8 mouse cellular contexts compared by ENCODE assay signal in genomic region chr1:151250529-151251193, GRCm38 (mm10). TPM values are rescaled to one million over a fixed set of nuclear protein-coding genes. Genes with fewer than 3 reads are reported as not detected.
DNase-seq lines count a peak whose midpoint lies in the region; ATAC-seq lines count a peak whose summit lies in the region.

No protein-coding gene starts in this region.

- H3K36me3 ChIP-seq in heart, embryonic 15.5 days = no peaks in the 10 kb centered on the region
- no peaks in the 10 kb centered on the region for H3K36me3 ChIP-seq in liver, embryonic 13.5 days

- H3K4me3 ChIP-seq in heart, embryonic 15.5 days = no peak overlapping the region
- peak overlapping the region; percentile 3; the same call in 1 of the 2 replicates for H3K4me3 ChIP-seq in liver, embryonic 13.5 days (replicated peaks)

- H3K4me1 ChIP-seq in heart, embryonic 15.5 days (replicated peaks) = peaks cover 8% of the 10 kb centered on the region
- peaks cover 22% of the 10 kb centered on the region for H3K4me1 ChIP-seq in liver, embryonic 13.5 days (replicated peaks)

- no peaks in the 10 kb centered on the region for H3K27me3 ChIP-seq in heart, embryonic 15.5 days
- H3K27me3 ChIP-seq in liver, embryonic 13.5 days = no peaks in the 10 kb centered on the region

- H3K4me2 ChIP-seq in heart, embryonic 15.5 days = peak overlapping the region; percentile 37
- peak overlapping the region; percentile 35 for H3K4me2 ChIP-seq in liver, embryonic 13.5 days

- ATAC-seq in heart, embryonic 15.5 days (replicated peaks; ENCODE audit: insufficient number of reproducible peaks, insufficient read depth, low FRiP score, low read depth) = 0 out of 2 replicates have a peak, but pooled peaks have one; percentile 53
- ATAC-seq in liver, embryonic 13.5 days (ENCODE audit: low read depth) = peak; percentile 50; the same call in 1 of the 2 replicates

- H3K9me3 ChIP-seq in heart, embryonic 15.5 days (replicated peaks) = no peaks in the 10 kb centered on the region
- no peaks in the 10 kb centered on the region for H3K9me3 ChIP-seq in liver, embryonic 13.5 days (replicated peaks)

- 47% methylated on average over 18 of the region's 18 CpGs for WGBS in heart, embryonic 15.5 days
- 35% methylated on average over 18 of the region's 18 CpGs for WGBS in liver, embryonic 13.5 days (ENCODE audit: insufficient replicate concordance)

- H3K27ac ChIP-seq in heart, embryonic 15.5 days = peak overlapping the region; percentile 35
- 0 out of 2 replicates have a peak overlapping the region, but pooled peaks have one; percentile 43 for H3K27ac ChIP-seq in liver, embryonic 13.5 days

- DNase-seq in layer of hippocampus, adult 11-12 months (ENCODE audit: low spot score) = peak; percentile 66
- DNase-seq in layer of hippocampus, postnatal 25 days (ENCODE audit: extremely low spot score in 1 of 2, low spot score in 1 of 2) = no peak
- peak; percentile 33 for DNase-seq in embryo, embryonic 11 days
- peak; percentile 63 for DNase-seq in kidney, postnatal 10 days
- DNase-seq in liver, embryonic 13.5 days = peak; percentile 13
- peak; percentile 47 to 48 for DNase-seq in natural killer cell, adult 2 months (ENCODE audit: low spot score in 2 of 2)
- peak; percentile 44 for DNase-seq in thymus, postnatal 25 days

- H3K9ac ChIP-seq in heart, embryonic 15.5 days = no peak overlapping the region
- peak overlapping the region; percentile 33 for H3K9ac ChIP-seq in liver, embryonic 13.5 days

RNA-seq across cellular contexts. Expression of gene Gm47996, which starts 40.7 kb away (rescaled TPM):
- not detected for total RNA-seq in layer of hippocampus, postnatal 25 days (2021)
- not detected in 2 replicates for polyA plus RNA-seq in heart, embryonic 15.5 days (2015; fragmentation: Nextera tagmentation; extraction: Ambion mirVana)
- polyA plus RNA-seq in liver, embryonic 13.5 days (2015; fragmentation: Nextera tagmentation; extraction: Ambion mirVana) = 0.36 and 0.63 TPM in 2 replicates

RNA-seq across cellular contexts. Expression of gene 3110040M04Rik, which starts 46.7 kb away (rescaled TPM):
- total RNA-seq in layer of hippocampus, postnatal 25 days (2021) = not detected
- not detected in 2 replicates for polyA plus RNA-seq in heart, embryonic 15.5 days (2015; fragmentation: Nextera tagmentation; extraction: Ambion mirVana)
- polyA plus RNA-seq in liver, embryonic 13.5 days (2015; fragmentation: Nextera tagmentation; extraction: Ambion mirVana) = 0.31 and 0.66 TPM in 2 replicates

RNA-seq across cellular contexts. Expression of gene Gm47995, which starts 52.4 kb away (rescaled TPM):
- total RNA-seq in layer of hippocampus, postnatal 25 days (2021) = not detected
- not detected in 2 replicates for polyA plus RNA-seq in heart, embryonic 15.5 days (2015; fragmentation: Nextera tagmentation; extraction: Ambion mirVana)
- 0.68 and 1.1 TPM in 2 replicates for polyA plus RNA-seq in liver, embryonic 13.5 days (2015; fragmentation: Nextera tagmentation; extraction: Ambion mirVana)

RNA-seq across cellular contexts. Expression of gene Gm8947, which starts 58.5 kb away (rescaled TPM):
- total RNA-seq in layer of hippocampus, postnatal 25 days (2021) = not detected
- not detected in 2 replicates for polyA plus RNA-seq in heart, embryonic 15.5 days (2015; fragmentation: Nextera tagmentation; extraction: Ambion mirVana)
- polyA plus RNA-seq in liver, embryonic 13.5 days (2015; fragmentation: Nextera tagmentation; extraction: Ambion mirVana) = 1.2 and 1.6 TPM in 2 replicates

Comparison
In these comparisons a context has a peak if more than half of its experiments do, and no peak if none do; other contexts are left out.
1. DNase-seq: peak in layer of hippocampus, adult 11-12 months (single experiment), embryo, embryonic 11 days (single experiment), kidney, postnatal 10 days (single experiment), liver, embryonic 13.5 days (single experiment), natural killer cell, adult 2 months (2 of 2) and thymus, postnatal 25 days (single experiment); none in layer of hippocampus, postnatal 25 days (0 of 2).